ENCODE assay signal across 9 mouse cellular contexts in genomic region chr7:142371398-142371767, GRCm38 (mm10). TPM values are rescaled to one million over a fixed set of nuclear protein-coding genes. Genes with fewer than 3 reads are reported as not detected.
DNase-seq lines count a peak whose midpoint lies in the region; ATAC-seq and TF ChIP-seq lines count a peak whose summit lies in the region.
"Had no signal": no experiment of that assay in that cellular context is flagged by ENCODE, and none has a peak within 500 bp of the region (broad histone marks: within the 10 kb centered on the region; RNA-seq: fewer than 3 reads in every experiment).

No protein-coding gene starts in this region.

- peaks cover 10% of the 10 kb centered on the region for H3K36me3 ChIP-seq in kidney, embryonic 15.5 days
- H3K36me3 ChIP-seq in heart, postnatal 0 days (replicated peaks; ENCODE audit: control insufficient read depth, insufficient read depth, low read length) = peaks cover 7% of the 10 kb centered on the region
- peaks cover 11% of the 10 kb centered on the region for H3K36me3 ChIP-seq in midbrain, embryonic 16.5 days (ENCODE audit: control insufficient read depth, insufficient read depth, low read length)

- peaks cover 41% of the 10 kb centered on the region for H3K27me3 ChIP-seq in kidney, embryonic 15.5 days
- peaks cover 10% of the 10 kb centered on the region; the same call in 1 of the 2 replicates for H3K27me3 ChIP-seq in heart, postnatal 0 days (ENCODE audit: control insufficient read depth, insufficient read depth, low read length)
- H3K27me3 ChIP-seq in midbrain, embryonic 16.5 days (ENCODE audit: control insufficient read depth, insufficient read depth, low read depth, low read length) = peaks cover 28% of the 10 kb centered on the region
- H3K27me3 ChIP-seq: Patski had no signal

- no peaks in the 10 kb centered on the region for H3K9me3 ChIP-seq in kidney, embryonic 15.5 days (replicated peaks)
- no peaks in the 10 kb centered on the region for H3K9me3 ChIP-seq in heart, postnatal 0 days (replicated peaks; ENCODE audit: control insufficient read depth, low read length)
- H3K9me3 ChIP-seq in midbrain, embryonic 16.5 days (replicated peaks; ENCODE audit: control insufficient read depth, low read length, poor library complexity, severe bottlenecking) = no peaks in the 10 kb centered on the region

- intact Hi-C loops in left cerebral cortex, postnatal 36 days (cut with DNase I) = no loop called here

- no peak overlapping the region; the same call in 1 of the 2 replicates for H3K9ac ChIP-seq in kidney, embryonic 15.5 days
- no peak overlapping the region for H3K9ac ChIP-seq in heart, postnatal 0 days (replicated peaks; ENCODE audit: low read depth, low read length)
- peak overlapping the region; percentile 62 for H3K9ac ChIP-seq in midbrain, embryonic 16.5 days (ENCODE audit: low read depth, low read length)

- 0 out of 2 replicates have a peak, but pooled peaks have one; percentile 4 for ATAC-seq in kidney, embryonic 15.5 days (replicated peaks; ENCODE audit: low FRiP score)
- ATAC-seq in heart, postnatal 0 days (ENCODE audit: insufficient read depth, low read depth) = peak; percentile 4; the same call in 1 of the 2 replicates
- no peak; the same call in 1 of the 2 replicates for ATAC-seq in midbrain, embryonic 16.5 days
- ATAC-seq: Patski had no signal

- DNase-seq in kidney, postnatal 36 days = no peak
- DNase-seq in cerebellum, adult 9-10 months = peak; percentile 87
- DNase-seq in heart, postnatal 0 days (ENCODE audit: low spot score) = no peak
- DNase-seq in left cerebral cortex, postnatal 36 days (ENCODE audit: low spot score in 2 of 2) = peak; percentile 66 to 74
- no peak for DNase-seq in gastrocnemius, postnatal 10 days
- no peak for DNase-seq in thymus, postnatal 25 days

- WGBS in kidney, embryonic 15.5 days = 35% methylated on average over 11 of the region's 11 CpGs
- 21% methylated on average over 11 of the region's 11 CpGs for WGBS in heart, postnatal 0 days
- 37% methylated on average over 11 of the region's 11 CpGs for WGBS in midbrain, embryonic 16.5 days

- no peak for TF ChIP-seq CTCF in heart, postnatal 0 days (IDR thresholded peaks at IDR 0.05; ENCODE audit: low read depth)

- peak overlapping the region; percentile 91 for H3K4me2 ChIP-seq in kidney, embryonic 15.5 days
- peak overlapping the region; percentile 66 for H3K4me2 ChIP-seq in heart, postnatal 0 days (ENCODE audit: low read depth, low read length)
- H3K4me2 ChIP-seq in midbrain, embryonic 16.5 days (ENCODE audit: low read length) = peak overlapping the region; percentile 73

- no peak for TF ChIP-seq EP300 in heart, postnatal 0 days (IDR thresholded peaks at IDR 0.05; ENCODE audit: low read depth)

- H3K4me3 ChIP-seq in kidney, embryonic 15.5 days (replicated peaks) = peak overlapping the region; percentile 47
- H3K4me3 ChIP-seq in heart, postnatal 0 days (ENCODE audit: low read depth, low read length) = peak overlapping the region; percentile 46
- H3K4me3 ChIP-seq in midbrain, embryonic 16.5 days (ENCODE audit: low read depth, low read length) = peak overlapping the region; percentile 44

- H3K27ac ChIP-seq in kidney, embryonic 15.5 days = no peak overlapping the region
- no peak overlapping the region for H3K27ac ChIP-seq in heart, postnatal 0 days (ENCODE audit: low read depth)
- no peak overlapping the region for H3K27ac ChIP-seq in midbrain, embryonic 16.5 days (ENCODE audit: low read length)

- peaks cover 31% of the 10 kb centered on the region for H3K4me1 ChIP-seq in kidney, embryonic 15.5 days
- H3K4me1 ChIP-seq in heart, postnatal 0 days (ENCODE audit: control insufficient read depth, insufficient read depth) = no peaks in the 10 kb centered on the region
- H3K4me1 ChIP-seq in midbrain, embryonic 16.5 days (ENCODE audit: control insufficient read depth, insufficient read depth, low read length) = peaks cover 3% of the 10 kb centered on the region; the same call in 1 of the 2 replicates

RNA-seq across cellular contexts. Expression of gene Ifitm10, which starts 2.2 kb away (rescaled TPM):
- polyA plus RNA-seq in kidney, embryonic 15.5 days (2015; fragmentation: Nextera tagmentation; extraction: Ambion mirVana) = 1.8 and 2.3 TPM in 2 replicates
- 0.62 and 4.0 TPM in 2 replicates for total RNA-seq in heart, postnatal 0 days (2014; rRNA removed; ENCODE audit: low replicate concordance)
- polyA plus RNA-seq in heart, postnatal 0 days (2015; fragmentation: Nextera tagmentation; extraction: Ambion mirVana) = 3.4 and 3.9 TPM in 2 replicates
- 10 to 100 TPM; 30.8 to 33.4 TPM for total RNA-seq in left cerebral cortex, postnatal 36 days (2021)
- polyA plus RNA-seq in midbrain, embryonic 16.5 days (2015; fragmentation: Nextera tagmentation; extraction: Ambion mirVana) = 11.3 and 14.1 TPM in 2 replicates
- total RNA-seq in gastrocnemius, postnatal 10 days (2021) = 1 to 10 TPM; 3.3 to 4.8 TPM

RNA-seq across cellular contexts. Expression of gene Gm49369, which starts 11.1 kb away (rescaled TPM):
- 1.2 and 2.5 TPM in 2 replicates for polyA plus RNA-seq in kidney, embryonic 15.5 days (2015; fragmentation: Nextera tagmentation; extraction: Ambion mirVana)
- not detected in 2 replicates for total RNA-seq in heart, postnatal 0 days (2014; rRNA removed; ENCODE audit: low replicate concordance)
- polyA plus RNA-seq in heart, postnatal 0 days (2015; fragmentation: Nextera tagmentation; extraction: Ambion mirVana) = 0.85 TPM in 1 of 2 replicates, not detected in the other
- 1 to 10 TPM in 1 of 2 experiments, not detected in 1; 4.6 TPM for total RNA-seq in left cerebral cortex, postnatal 36 days (2021)
- 2.5 and 3.4 TPM in 2 replicates for polyA plus RNA-seq in midbrain, embryonic 16.5 days (2015; fragmentation: Nextera tagmentation; extraction: Ambion mirVana)
- 1 to 10 TPM in 1 of 2 experiments, not detected in 1; 1.0 TPM for total RNA-seq in gastrocnemius, postnatal 10 days (2021)

RNA-seq across cellular contexts. Expression of gene Ctsd, which starts 16.5 kb away (rescaled TPM):
- polyA plus RNA-seq in kidney, embryonic 15.5 days (2015; fragmentation: Nextera tagmentation; extraction: Ambion mirVana) = 294 and 312 TPM in 2 replicates
- total RNA-seq in heart, postnatal 0 days (2014; rRNA removed; ENCODE audit: low replicate concordance) = 1,049 and 1,105 TPM in 2 replicates
- 484 and 489 TPM in 2 replicates for polyA plus RNA-seq in heart, postnatal 0 days (2015; fragmentation: Nextera tagmentation; extraction: Ambion mirVana)
- total RNA-seq in left cerebral cortex, postnatal 36 days (2021) = 100 to 1,000 TPM; 297 to 348 TPM
- polyA plus RNA-seq in midbrain, embryonic 16.5 days (2015; fragmentation: Nextera tagmentation; extraction: Ambion mirVana) = 243 and 289 TPM in 2 replicates
- 100 to 1,000 TPM; 249 to 254 TPM for total RNA-seq in gastrocnemius, postnatal 10 days (2021)

Comparison
In these comparisons a context has a peak if more than half of its experiments do, and no peak if none do; other contexts are left out.
1. DNase-seq: peak in cerebellum, adult 9-10 months (single experiment) and left cerebral cortex, postnatal 36 days (2 of 2); none in kidney, postnatal 36 days (0 of 2), heart, postnatal 0 days (single experiment), gastrocnemius, postnatal 10 days (single experiment) and thymus, postnatal 25 days (single experiment).
2. Peak in every context shown above with its lines, with median percentiles within 50 percentile points of each other: H3K4me2 ChIP-seq and H3K4me3 ChIP-seq.